Mouse (Mus musculus): ENCODE data around the gene Gm17622.

Gene Gm17622

GRCm38 (mm10) chr13:96510635-96511034 is 20.1 kb downstream of the Gm17622 start:
- no peak for DNase-seq (ENCODE audit: extremely low spot score, low spot score)

GRCm38 (mm10) chr13:96511262-96511661 is 20.7 kb downstream of the Gm17622 start:
- DNase-seq (ENCODE audit: extremely low spot score, low spot score), result no peak

DNA sequence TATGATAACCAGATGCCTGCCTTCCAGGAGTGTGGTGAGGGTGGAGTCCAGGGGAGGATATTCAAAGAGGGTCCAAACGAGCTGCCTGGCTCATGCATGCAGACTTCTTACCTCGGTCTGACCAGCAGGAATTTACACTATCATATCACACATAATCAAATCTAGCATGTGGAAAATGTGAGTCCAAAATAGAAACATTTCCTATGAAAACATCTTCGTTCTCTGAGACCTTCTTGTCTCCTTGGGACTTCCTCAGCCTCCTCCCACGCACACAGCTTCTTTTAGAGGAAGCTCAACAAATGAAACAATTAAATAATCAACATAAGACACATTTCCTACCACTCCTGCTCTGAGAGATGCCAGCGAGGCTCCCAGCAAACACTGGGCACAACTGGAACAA is 21.4 kb downstream of the Gm17622 start:
- DNase-seq (ENCODE audit: extremely low spot score, low spot score), result no peak

DNA sequence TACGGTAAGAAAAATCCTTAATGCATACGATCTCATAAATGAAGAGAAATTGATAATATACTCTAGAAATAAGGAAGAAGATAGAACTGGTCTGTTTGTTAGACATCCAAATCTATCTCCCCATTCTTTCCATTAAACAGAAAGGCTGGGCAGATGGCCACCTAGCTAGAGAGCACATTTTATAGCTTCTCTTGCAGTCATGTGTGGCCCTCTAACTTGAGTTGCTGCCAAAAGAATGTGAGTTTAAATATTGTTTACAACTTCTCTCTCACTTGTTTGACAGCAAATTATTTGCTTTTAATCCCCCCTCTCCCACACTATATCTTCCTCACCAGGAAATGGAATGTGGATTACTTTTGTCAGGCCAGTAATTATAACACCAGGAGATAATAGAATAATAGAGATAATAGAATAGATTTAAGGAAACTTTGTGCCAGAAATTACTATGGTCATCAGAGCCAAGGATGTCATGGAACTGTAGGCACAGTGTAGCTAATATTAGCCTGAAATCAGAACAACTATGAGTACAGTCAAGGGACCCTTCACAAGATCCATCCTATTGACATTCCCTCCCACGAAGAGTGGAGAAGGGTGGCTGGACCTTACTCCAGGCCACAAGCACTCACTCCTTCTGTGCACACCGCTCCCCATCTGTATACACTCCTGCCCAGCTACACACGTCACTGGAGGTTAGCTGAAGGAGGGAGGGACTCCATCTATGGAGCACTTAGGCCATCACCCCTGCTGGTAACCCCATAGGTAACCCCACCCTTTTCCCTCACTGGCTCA is 23.8 kb downstream of the Gm17622 start:
- DNase-seq (ENCODE audit: extremely low spot score, low spot score), result no peak

DNA sequence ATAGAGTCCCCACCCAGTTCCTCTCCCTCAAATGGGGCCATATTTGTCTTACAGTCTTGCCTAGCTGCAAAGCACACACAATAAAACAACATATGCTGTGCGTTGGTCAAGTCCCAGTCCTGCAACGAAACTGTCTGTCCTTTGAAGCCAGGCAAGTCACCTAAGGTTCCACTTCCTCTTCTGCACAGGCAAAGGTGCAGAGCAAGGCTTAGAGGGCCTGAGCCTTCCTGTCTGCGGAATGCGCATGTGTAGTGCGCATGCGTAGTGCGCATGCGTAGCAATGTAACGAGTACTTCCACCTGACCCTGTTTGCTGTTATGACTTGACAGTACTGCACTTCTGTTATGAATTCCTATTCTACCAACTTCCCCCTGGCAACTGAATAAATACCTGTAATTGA is 25.7 kb downstream of the Gm17622 start:
- DNase-seq (ENCODE audit: extremely low spot score, low spot score), result no peak

GRCm38 (mm10) chr13:96517335-96517734 is 26.8 kb downstream of the Gm17622 start:
- DNase-seq (ENCODE audit: extremely low spot score, low spot score), result no peak

DNA sequence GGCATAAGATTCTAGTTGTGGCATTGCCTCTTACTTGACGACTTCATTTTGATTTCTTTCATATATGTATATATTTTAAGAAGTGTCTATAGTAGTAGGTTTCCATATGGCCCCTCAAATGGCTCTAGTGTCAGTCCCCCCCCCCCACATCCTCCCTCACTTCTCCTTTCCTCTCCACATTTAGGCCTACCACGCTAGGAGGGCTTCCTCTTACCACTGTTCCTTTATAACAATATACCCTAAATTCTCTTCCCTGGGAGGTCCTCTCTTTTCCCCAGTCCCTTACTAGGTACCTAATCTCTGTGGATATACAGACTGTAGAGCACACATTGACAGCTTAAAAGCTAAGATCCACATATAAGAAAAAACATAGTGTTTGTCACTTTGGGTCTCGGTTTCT is 30.8 kb downstream of the Gm17622 start:
- DNase-seq (ENCODE audit: extremely low spot score, low spot score), result no peak

DNA sequence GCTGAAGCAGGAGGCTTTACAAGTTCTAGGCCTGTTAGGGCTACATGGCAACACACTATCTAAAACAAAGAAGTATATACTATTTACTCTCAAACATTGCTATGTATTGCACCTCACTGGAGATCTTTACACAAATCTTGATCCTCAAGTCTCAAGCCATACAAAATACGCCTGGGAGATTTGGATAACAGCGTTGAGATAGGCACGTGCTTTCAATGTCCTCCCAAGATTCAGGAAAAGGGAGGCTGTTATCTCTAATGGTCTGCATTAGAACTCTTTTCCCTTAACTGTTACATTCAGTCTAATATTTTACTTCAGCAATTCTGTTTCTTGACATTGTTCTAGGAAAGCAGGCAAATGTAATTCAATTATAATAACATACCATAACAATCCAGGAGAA is 36.5 kb downstream of the Gm17622 start:
- DNase-seq (ENCODE audit: extremely low spot score, low spot score), result no peak

DNA sequence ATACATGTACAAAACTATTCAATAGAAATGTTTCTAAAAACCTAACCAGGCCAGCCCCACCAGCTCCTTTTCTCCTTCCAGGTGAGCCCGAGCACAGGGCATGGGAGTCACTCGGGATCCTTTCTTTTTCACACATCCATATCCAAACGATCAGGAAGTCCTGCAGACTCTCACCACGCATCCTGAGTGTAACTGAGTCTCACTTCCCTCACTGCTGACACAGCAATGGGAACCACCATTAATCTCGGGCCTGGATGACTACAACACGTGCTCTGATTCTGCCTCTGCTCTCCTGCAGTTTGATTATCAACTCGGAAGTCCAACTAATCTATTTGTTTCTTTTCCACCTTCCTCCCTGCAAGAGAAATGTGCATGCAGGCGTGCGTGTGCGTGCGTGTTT is 37.3 kb downstream of the Gm17622 start:
- no peak for DNase-seq (ENCODE audit: extremely low spot score, low spot score)

GRCm38 (mm10) chr13:96528776-96529175 is 38.2 kb downstream of the Gm17622 start:
- no peak for DNase-seq (ENCODE audit: extremely low spot score, low spot score)

DNA sequence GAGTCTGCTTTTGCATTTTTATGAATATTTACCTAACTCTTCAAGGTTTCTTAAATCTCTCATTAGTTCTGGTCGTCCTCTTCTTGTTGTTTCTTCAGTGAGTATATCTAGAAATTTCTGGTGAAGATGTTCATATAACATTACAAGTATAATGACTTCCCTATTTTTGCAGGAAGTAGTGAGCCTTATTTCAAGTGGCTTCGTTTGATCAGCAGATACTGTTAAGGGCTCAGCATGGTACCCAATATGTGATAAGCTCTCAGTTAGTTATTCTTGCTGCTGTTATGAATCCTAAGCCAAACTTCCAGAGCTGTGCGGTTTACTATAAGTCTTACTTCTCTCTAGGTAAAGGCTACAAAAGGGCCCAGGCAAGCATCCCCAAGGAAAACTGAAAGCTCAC is 39.0 kb downstream of the Gm17622 start:
- DNase-seq (ENCODE audit: extremely low spot score, low spot score), result no peak

- no peak for DNase-seq (ENCODE audit: extremely low spot score, low spot score)
Observed at GRCm38 (mm10) chr13:96530064-96530463, 39.5 kb downstream of the Gm17622 start.

GRCm38 (mm10) chr13:96532176-96532575 is 41.6 kb downstream of the Gm17622 start:
- DNase-seq (ENCODE audit: extremely low spot score, low spot score), result no peak

- DNase-seq (ENCODE audit: extremely low spot score, low spot score), result no peak
Observed at GRCm38 (mm10) chr13:96533742-96534141, 43.2 kb downstream of the Gm17622 start.

DNA sequence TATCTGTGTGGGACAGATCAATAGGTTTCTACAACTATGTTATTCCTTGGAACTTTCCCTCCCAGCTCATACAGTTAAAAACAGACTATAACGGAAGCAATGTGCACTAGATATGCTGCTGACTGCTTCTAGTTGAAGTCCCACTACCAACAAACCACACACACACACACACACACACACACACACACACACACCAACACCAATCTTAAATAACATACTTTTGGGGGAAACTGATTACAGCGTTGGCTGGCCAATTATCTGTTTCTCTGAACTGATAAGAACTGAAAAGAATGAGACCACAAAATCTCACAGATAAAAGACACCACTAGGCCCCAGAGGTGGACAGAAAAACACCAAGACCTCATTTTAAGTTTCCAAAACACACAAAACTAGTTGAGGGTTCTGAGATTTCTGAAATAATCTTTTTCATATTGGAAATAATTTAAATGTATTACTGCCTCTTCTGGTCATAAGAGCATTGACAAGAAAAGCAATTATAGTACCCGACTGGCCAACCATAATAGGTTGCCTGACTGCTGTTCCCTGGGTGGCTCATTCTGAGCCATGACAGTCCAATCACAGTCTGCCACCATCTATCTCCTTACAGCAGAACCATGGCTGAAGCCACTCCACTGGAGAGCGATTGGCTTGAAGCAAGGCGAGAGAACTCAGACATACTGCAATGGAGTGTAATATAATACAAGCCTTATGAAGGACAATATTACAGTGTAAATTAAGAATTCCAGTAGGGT is 46.5 kb downstream of the Gm17622 start:
- no peak for DNase-seq (ENCODE audit: extremely low spot score, low spot score)

DNA sequence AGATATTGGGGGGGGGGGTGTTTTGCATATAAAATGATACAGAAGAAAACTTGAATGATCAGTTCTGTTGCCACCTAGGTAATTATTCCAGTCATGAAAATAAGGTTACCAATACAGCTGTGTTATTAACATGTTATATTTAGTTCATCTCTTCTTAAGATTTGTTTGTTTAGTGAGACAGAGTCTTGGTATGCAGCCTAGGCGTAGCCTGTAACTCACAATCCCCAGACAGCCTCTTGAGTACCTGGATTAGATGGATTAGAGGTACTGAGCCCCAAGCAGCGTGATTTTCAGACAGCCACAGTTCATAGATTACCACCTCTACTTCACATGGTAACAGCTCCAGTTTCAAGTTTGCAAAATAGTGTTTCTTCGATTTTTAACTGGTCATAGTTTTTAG is 47.6 kb downstream of the Gm17622 start:
- no peak for DNase-seq (ENCODE audit: extremely low spot score, low spot score)
